Mouse (Mus musculus): ENCODE data around the gene Gm3739. TPM values are rescaled to one million over a fixed set of nuclear protein-coding genes. Genes with fewer than 3 reads are reported as not detected.
"Not testable (repeated sequence)": the region's sequence is repeated elsewhere in the genome, so short reads cannot be mapped to it uniquely, and the experiment has no call there.

Gene Gm3739
- total RNA-seq (2021), result not detected
- long read RNA-seq, experiment 1, result 0 reads
- long read RNA-seq, experiment 2, partial matches to known transcripts, result 0 of 1 reads
- long read RNA-seq, experiment 2, other reads (novel, unspliced or antisense), result 1 of 1 reads

DNA sequence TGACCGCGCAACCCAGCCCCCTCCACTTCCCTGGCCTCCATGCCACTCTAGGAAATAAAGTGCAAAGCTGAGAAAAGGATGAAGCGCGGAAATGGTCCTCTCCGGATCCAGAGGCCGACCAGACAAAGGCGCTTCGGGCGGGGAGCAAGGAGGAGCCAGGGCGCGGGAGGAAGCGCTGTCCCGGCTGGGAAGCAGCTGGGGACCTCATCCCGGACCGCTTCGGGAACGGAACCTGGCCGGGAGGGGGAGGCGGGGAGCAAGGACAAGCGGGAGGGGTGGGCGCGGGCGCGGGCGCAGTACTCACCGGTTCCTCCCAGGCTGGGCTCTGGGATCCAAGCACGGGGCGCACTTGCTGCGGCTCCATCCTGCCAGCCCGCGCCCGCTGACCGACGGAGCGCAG is at the start of gene Gm3739:
Gm3739 (minus strand) TSS at position 389 of the 400 bp plus-strand sequence.
- not testable (repeated sequence) for DNase-seq (ENCODE audit: low spot score in 2 of 2)

DNA sequence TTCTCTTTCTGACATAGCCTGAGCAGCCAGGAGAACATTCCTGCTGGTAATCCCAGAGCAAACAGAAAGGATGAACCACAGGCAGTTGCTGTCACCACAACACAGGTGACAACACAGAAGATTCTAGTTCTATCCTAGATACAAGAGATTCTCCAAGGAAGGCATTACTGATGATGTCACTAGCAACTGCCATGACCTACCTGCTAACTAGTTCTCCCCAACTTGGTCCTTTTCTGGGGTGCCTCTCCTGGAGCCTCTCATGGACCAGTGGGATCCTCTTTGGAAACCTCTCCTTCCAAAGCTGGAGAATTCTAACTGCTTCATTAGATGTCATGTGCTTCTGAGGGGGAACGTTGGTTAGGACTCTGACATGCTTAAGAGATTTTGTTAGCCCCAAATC is 17.4 kb upstream of the Gm3739 start, which contains the start of gene Gm5797:
Gm5797 (minus strand) TSS at position 101 of the 400 bp plus-strand sequence.
- DNase-seq (ENCODE audit: low spot score in 2 of 2), result not testable (repeated sequence)

DNA sequence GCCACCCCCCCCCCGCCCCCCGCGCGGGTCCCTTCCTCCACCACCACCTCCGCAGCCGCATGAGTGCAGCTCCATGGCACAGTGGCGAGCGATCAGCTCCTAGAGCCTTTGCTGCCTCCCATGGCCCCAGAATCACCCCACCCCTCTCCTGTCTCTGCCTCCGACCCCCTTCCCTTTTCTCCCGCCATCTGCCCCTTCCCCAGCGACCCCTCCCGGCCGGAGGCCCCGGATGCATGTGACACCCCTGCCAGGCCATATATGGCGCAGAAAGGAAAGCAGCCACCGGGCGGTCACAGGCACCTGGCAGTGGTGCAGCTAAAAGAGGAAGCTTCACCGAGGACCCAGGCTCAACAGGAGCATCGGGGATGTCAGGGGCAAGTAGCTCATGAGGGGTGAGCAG is 244 bp upstream of the Gm3739 start:
- DNase-seq (ENCODE audit: low spot score in 2 of 2), result peak in 1 of 2 experiments; percentile 1

DNA sequence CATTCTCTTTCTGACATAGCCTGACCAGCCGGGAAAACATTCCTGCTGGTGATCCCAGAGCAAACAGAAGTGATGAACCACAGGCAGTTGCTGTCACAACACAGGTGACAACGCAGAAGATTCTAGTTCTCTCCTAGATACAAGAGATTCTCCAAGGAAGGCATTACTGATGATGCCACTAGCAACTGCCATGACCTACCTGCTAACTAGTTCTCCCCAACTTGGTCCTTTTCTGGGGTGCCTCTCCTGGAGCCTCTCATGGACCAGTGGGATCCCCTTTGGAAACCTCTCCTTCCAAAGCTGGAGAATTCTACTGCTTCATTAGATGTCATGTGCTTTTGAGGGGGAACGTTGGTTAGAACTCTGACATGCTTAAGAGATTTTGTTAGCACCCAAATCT is 50.2 kb downstream of the Gm3739 start, which contains the start of gene Gm3727:
Gm3727 (minus strand) TSS at position 101 of the 400 bp plus-strand sequence.
- not testable (repeated sequence) for DNase-seq (ENCODE audit: low spot score in 2 of 2)

Other genes with a start within 250 kb of the Gm3739 start
- gene Gm3696, start 214.4 kb downstream of the Gm3739 start, total RNA-seq (2021), result under 1 TPM in 1 of 2 experiments, not detected in 1; 0.78 TPM
- not detected for gene Gm6676, start 189.6 kb downstream of the Gm3739 start, total RNA-seq (2021)
- gene Gm3512, start 140.5 kb downstream of the Gm3739 start, total RNA-seq (2021), result under 1 TPM; 0.48 to 0.54 TPM
- gene Gm16434, start 120.5 kb downstream of the Gm3739 start, total RNA-seq (2021), result not detected
- not detected for gene Gm3727, start 50.3 kb downstream of the Gm3739 start, total RNA-seq (2021)
- gene Gm5797, start 17.3 kb upstream of the Gm3739 start, total RNA-seq (2021), result not detected
- gene Gm8374, start 50.1 kb upstream of the Gm3739 start, total RNA-seq (2021), result not detected
- not detected for gene Gm3755, start 135.9 kb upstream of the Gm3739 start, total RNA-seq (2021)
- gene Gm3752, start 168.7 kb upstream of the Gm3739 start, total RNA-seq (2021), result not detected

Data from adrenal gland, postnatal 4 days (tissue).